Mouse (Mus musculus) cerebellum, postnatal 25 days (tissue): ENCODE data around the gene Tbc1d7.

Experiments
- DNase-seq, 2 experiments: peaks; one replicate each; pipeline ENCODE4 v3.0.0; 2021; ENCODE audit warnings: mixed read lengths in 2 of 2

Gene Tbc1d7

DNA sequence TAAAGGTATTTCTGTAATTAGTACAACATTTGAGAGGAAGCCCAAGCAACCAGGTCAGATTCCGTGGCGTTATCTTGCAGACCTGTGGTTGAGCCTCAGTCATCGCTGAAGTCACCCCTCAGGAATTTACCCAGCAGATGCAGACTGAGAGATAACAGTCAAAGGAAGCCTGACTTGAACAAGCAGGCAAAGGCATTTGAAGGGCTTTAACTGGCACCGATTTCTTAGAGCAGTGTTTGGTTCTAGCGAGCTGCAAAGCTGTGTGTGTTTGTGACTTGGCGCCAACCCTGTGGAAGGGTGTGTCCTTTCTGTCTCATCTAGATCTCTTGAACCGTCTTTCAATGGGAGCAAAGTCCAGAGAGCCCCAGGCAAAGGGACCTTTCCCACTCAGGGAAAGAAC, 22.0 kb upstream of the Tbc1d7 start:
- DNase-seq: no peak

DNA sequence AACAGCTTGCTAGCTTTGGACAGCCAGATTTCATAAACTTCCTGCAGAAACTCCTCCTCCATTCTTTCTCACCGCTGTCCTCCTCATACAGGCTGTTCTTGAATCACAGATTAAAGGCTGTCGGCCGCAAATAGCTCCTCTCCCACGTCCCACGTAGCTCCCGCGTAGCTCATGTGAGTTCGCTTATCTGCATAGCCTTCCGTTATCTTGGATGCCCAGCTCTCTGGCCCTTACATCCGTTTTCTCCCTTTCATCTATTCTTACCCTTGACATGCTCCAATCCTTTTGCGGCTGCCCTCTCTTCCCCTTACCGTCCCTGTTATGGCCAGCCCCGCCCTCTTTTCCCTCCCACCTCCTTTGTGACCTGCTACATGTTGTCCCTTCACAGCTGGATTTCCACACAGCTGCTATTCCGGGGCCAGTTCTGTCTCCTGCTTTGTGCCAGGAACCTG, 20.5 kb upstream of the Tbc1d7 start:
- DNase-seq: no peak

DNA sequence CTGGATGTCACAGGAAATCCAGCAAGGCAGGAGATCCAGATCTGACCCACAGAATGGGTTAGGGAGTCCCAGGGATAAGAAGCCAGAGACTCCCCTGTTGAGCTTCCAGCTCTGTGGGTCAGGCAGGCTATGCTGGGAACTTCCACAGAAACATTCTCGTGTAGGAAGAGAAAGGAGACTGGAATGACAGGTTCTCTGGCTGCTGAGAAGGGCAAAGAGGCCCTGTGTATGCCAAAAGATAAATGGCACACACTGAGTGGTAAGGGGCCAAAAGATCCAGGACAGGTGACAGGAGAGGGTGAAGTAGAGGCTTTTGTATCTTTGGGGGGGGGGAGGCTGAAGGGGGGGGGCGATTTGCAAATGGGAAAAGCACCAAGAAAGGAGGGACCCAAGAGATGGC, 20.0 kb upstream of the Tbc1d7 start:
- DNase-seq: no peak

DNA sequence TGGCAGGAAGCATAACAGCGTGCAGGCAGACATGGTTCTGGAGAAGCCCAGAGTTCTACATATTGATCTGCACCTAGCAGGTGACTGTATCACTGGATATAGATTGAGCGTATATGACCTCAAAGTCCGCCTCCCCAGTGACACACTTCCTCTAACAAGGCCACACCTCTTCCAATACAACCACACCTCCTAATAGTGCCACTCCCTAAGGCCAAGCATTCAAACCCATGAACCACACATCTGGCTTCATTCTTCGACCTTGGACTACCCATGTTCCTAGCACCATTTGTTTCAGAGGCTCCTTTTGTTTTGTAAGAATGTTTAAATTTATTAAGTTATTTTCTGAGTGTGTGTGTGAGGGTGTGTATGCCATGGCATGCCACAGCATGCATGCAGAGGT, 16.4 kb upstream of the Tbc1d7 start:
- no peak for DNase-seq

DNA sequence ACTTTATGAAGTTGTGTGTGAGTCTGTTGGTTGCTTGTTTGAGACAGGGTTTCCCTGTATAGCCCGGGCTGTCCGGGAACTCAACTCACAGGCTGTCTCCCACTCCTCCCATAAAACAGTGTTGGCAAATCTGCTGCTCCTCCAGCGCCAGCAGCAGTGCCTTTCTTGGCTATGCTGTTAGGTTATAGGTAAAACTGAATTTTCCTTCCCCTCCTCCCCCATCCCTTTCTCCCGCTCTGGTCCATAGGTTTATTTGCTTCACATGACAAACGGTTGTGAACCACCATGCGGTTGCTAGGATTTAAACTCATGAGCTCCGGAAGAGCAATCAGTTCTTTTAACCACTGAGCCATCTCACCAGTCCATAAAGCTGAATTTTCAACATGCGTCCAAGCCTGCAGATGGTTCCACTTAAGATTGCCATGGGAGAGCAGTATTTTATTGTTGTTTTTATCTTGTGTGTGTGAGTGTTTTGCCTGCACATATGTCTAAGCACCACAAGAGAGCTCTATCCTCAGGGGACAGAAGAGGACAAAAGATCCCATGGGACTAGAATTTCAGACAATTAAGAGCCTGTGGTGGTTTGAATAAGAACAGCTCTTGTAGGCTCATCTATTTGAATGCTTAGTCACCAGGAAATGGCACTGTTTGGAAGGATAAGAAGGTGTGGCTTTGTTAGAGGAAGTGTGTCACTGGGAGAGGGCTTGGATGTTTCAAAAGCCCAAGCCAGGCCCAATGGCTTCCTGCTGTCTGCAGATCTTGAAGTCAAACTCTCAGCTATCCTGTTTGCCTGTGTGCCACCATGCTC, 12.2 kb upstream of the Tbc1d7 start:
- DNase-seq: peak in 1 of 2 experiments; percentile 41

DNA sequence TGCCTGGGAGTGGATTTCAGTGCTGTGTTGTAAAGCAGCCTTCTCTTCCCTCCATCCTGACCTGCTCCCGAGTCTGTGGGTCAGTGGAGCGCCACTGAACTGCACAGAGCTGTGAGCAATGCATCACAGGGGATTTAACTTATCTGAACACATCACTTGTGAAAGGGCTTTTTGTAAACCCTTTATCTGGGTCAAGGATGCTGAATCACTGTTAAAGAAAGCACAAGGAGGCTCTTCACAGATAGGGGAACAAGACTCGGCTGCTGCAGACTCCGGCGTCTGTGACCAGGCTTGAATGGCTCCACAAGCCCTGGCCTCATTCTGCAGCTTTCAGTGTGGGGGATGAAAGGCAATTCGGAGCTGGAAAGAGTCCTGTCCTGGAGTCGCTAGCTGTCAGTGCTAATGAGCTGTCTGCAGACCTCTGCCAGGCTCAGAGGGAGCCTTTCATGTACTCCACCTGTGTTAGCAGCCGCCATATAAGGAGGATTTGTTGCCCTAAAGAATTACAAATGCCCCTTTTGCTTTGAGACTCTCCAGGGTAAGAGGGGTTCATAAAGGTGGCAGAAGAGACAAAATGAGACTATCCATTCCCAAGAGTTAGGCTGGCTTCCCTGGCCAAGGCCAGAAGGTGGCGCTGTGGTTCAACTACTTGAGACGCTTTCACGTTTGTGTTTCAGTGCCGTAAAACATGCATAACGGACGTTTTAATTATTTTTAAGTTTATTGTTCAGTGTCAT, 11.3 kb upstream of the Tbc1d7 start:
- peak; percentile 87 to 92 for DNase-seq

DNA sequence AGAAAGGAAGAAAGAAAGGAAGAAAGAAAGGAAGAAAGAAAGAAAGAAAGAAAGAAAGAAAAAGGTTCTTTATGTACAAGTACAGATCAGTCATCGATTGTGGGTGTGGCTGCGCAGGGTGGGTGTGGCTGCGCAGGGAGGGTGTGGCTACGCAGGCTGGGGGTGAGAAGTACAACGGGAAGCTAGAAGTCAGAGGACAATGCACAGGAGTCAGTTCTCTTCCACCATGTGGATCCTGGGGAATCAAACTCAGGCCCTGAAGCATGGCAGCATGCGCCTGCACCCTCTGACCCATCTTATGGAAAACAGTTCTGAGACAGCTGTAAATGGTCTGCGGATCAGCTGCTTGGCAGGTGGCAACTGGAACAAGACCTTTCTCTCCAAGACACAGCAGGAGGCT, 9.8 kb upstream of the Tbc1d7 start:
- no peak for DNase-seq

DNA sequence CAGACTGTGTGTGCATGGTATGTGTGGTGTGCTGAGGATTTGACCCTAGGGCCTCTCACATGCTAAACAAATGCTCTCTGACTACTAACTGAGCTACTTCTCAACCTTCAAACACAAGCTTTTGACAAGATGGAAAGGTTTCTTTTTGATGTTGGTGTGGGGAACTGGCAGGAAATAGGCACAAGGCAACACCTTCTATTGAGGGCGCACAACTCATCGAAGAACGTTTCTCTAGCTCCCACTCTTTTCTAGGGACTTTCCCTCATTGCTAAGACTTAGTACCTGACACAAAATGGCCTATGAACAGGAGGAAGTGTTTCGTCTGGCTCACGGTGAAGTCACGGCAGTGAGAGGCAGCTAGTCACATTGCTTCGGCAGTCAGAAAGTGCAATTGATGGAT, 6.0 kb upstream of the Tbc1d7 start:
- no peak for DNase-seq

DNA sequence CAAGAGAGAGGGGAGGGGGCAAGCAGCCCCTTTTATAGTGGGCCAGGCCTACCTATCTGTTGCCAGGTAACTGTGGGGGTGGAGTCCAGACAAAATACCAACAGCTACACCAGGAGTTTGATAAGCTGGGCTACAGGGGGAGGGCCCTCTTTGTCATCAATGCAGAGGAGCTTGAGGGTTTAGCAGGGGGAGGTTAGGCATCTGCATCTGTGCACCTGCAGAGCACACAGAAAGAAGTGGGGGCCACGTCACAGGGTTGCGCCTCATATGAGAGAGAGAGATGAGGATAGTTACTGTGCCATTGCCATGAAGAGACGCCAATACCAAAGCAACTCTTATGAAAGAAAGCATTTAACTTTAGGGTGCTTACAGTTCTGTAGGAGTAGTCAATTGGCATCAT, 5.4 kb upstream of the Tbc1d7 start:
- DNase-seq: no peak

DNA sequence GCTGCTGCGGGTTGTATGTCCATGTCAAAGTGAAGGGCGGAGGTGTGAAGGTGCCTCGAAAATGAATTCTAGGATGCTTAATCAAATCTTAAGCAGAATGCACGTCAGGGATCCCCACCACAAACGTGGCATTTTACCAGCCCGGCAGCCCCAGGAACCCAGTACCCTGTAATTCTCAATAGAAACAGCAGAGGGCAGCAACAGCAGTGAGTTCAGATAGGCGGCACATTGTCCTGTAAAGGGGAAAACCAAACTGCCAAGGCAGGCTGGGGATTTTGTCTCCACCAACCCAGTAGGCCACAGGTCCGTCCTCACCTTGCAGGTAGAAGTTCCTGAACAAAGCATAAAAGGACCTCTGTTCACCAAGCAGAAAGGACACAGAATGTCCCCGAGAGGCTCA, 2.0 kb upstream of the Tbc1d7 start:
- DNase-seq: peak; percentile 85 to 88

DNA sequence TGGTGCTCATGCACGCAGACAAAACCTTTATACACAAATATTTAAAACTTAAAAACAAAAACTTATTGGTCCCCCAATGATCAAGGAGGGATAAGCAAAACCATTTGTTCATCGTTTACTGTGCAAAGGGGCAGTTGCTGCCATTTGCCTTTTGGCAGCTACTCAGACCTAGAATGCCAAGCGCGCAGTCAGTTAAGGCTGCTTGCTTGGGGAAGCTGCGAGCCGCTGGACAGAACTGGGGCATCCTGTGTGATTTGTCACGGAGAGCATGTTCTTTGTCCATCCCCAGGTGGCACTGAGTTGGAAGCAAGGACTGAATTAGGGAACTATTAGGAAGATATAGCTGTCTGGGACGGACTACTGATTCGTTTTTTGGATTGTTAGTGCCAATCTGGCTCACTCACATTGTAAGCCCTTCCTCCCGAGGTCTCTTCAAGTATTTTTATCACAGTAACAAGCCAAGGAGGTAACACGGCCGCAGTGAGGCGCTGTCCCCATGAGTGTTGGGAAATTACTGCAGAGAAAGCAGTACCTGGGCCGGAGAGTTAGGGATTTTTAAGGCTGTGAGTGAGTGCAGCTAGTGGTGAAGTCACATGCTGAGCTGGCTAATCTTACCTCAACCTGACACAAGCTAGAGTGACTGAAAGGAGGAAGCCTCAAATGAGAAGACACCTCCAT, 874 bp upstream of the Tbc1d7 start:
- peak in 1 of 2 experiments; percentile 45 for DNase-seq

DNA sequence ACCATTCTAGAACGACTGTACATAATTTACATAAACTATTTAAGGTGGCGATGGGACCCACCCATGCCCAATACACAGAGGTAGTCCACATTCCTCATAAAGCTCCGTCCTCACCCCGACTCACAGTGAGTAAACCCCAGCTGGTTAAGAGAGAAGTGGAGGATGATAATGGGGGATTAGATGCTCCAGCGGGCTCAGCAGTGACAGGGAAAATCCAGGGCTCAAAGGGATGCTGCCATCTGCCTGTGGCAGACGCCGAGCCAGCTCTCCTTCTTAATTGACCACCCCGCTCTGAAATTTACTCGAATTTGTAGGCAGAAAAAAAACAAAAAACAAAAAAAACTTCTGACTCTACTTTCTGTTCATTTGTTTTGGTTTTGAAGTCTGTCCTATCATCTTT, 3.6 kb downstream of the Tbc1d7 start:
- peak in 1 of 2 experiments; percentile 53 for DNase-seq

DNA sequence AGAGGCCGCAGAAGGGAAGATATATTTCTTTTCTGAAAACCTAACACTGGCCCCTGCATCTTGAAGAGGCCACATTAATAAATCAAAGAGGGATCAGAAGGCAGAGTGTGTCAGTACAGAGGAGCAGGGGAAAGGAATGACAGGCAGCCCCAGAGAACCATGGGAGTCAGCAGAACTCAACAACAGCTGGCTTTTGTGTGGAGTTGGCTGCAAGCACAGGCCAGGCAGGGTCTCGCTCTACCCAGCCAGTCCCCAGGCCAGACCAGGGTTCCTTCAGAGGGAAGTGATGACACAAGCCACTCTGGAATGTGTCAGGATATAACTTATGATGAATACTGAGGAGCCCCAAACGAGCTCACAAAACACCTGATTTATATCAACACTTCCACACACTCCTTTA, 11.9 kb downstream of the Tbc1d7 start:
- DNase-seq: no peak

DNA sequence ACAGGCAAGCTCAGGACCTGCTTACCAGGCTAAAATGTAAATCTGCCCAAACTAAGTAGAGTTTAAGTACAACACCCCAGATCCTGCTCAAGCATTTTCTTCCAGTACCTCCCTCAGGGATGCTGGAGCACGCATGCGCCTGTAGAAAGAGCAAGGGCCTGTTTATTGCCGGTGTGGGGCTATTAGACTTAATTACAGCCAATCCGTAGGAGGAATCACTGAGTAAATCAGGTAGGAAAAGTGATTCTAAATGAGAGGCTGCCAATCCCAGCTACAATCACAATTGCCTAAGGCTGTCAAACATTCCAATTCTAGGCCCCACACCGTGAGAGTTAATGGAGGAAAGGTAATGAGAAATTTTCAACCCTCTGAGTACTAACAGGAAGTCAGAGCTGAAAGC, 13.0 kb downstream of the Tbc1d7 start:
- DNase-seq: no peak

DNA sequence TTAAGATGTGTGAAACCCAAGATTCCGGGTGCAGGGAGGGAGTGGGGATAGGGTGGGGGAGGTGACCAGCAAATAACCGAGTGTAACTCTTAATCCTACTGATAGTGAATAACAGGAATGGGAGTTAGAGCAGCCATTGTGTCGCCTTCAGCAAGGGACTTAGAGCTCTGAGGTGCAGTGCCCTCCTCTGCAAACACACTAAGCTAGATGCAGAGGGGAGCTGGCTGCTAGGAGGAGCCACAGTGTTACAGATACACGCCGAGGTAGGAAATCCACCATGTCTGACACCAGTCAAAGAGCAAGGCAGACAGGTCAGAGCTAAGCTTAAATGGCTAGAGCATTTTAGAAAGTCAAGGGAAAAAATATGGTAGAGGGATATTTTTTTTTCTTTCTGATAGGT, 13.9 kb downstream of the Tbc1d7 start:
- no peak for DNase-seq

DNA sequence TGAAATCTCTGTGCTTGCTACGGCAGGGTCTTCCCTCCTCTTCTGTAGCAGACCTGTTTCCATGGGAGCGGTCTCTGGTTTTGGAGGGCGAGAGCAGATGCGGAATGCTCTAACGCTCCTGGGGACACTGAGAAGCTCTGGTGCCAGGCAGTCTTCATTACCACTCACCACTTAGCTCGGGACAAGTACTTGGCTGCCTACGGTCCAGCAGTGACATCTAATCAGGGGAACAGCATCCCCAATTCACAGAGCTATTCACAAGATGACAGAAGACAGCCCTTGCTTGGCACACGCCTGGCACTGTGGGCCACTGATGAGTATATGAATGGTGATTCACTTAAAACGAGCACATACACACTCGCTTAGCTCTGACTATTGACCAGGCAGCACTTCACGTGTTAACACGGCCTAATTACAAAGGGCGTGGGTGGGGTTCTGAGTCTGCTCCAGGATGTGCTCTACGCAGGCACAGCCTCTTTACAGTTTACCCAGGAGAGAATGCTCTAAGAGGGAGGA, 19.2 kb downstream of the Tbc1d7 start:
- DNase-seq: no peak

DNA sequence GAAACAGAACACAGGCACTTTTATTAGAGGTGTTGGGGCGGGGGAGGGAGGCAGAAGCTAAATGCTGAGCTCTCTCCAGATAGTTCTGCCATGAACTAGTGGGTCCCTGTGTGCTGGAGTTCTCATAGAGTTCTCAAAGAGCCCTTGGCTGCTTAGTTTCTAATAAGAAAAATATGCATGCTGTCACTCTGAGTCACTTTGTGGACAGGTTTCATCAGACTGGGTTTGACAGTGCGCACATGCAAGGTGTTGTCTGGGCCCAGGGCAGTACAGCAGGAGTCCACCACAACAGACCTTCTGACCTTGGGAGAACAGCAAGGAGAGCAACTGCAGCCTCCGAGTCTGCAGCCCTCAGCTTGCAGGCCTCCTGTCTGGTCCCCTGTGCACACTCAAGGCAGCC, 21.6 kb downstream of the Tbc1d7 start:
- no peak for DNase-seq

DNA sequence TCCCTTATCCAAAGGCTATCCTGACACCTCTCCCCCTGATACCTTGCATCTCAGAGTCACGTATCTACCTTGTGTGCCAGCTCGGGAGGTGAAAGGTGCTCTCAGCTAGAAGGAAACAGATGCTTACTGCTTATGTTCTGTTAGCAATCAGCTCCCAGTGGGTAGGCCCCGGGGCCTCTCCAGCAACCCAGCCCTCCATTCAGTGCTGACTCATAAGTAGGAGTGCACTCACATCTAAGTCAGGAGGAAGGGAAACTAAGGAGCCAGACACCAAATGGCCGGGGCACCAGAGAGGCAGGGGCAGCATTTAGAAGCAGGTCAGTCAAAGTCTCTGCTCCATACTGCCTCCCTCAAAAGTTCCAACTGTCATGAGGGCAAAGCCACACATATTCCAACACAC, 22.6 kb downstream of the Tbc1d7 start:
- DNase-seq: no peak

DNA sequence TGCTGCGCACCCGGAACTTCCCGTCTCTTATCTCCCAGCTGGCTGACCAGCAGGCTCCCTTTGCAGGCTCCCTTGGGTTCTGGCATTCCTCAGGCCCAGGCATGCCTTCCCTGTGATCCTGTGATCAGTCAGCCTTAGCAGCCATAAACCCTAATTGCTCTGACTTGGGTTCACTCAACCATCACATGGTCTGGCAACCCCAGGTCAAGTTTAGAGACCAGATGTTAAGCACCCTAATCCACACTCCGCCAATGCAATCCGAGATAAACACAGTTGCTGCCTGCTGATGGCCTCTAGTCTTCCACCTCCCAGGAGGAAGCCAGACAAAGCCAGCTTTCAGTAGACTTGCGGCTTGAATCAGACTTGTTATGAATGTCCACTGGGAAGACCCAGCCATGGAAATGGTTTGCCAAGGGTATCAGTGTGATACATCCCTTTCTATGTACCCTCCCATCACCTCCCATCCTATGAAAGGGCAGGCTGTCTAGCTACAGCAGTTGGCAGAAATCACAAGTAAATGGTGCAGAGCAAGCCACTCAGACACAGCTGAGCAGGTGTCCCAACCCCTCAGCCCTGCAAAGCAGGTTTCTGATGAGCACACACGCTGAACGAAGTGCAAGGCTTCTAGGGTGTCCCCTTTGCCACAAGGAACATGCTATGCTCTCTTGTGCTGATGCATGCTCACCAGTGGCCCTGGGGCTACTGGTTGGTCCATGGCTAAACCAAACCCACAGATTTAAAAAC, 24.6 kb downstream of the Tbc1d7 start:
- DNase-seq: peak in 1 of 2 experiments; percentile 22

DNA sequence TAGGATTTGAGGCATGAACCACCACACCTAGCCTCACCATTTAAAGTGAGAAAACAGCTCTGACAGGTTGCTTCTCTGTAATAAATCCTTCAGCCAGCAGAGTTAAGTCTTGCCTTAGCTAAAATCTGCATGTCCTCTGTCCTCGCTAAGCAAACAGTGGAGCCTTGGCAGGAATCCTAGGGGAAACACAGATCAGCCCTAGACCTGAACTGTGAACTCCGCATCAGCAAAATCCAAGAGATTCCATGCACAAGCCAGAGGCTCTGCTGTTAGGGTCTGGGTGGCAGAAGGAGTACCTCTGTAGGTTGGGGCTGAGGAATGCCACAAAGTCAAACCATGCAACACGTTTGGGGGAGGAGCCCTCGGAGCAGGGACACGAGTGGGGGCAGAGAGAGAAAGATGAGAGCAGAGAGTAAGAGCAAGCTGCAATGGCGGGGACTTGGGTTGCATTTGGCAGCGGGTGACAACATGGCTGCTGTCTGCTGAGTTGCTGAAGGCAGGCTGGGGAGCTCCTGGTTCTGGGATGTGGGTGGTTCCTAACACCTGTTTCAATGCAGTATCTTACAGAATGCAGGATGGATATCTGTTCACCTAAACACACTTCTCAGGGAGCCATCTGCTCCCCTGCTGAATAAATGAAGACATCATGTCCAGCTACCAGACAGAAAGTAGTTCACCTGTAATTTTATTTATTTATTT, 26.4 kb downstream of the Tbc1d7 start:
- no peak for DNase-seq

DNA sequence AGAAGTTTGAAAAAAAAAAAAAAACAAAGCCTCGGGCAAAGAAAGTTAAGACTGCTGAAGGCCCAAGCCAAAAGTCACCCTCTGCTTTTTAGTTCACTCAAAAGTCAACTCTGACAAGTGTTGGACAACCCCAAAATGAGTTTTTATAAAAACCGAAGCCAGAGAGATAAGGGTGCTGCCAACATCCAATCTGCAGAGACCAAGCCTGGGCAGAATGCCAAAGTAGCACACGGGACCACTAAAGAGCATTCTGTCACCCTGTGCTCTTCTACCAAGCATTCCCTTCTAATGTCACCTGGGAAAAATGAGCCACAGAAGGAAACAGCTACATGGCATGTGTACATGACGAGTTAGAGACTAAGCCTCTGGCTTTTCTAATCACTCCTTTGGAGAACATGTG, 36.8 kb downstream of the Tbc1d7 start:
- DNase-seq: peak in 1 of 2 experiments; percentile 49

DNA sequence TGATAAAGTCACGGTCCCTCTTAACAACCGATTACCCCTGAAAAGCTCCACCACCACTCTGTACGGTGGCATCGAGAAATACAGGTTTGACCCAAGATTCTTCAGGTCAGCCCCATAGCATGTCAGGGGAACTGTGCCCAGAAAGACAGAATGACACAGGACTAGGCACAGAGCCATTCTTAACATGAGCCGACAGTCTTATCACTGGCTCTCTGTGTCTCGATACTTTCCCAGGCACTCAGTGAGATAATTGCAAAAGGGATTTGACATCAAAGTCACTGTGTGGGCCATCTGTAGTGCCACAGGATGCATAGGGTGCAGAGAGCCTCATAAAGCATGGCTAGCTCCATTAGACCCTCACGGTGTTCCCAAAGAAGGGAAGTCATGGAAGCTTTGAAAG, 37.9 kb downstream of the Tbc1d7 start:
- DNase-seq: no peak
